Mouse (Mus musculus) erythroblast, embryonic 14.5 days (primary cell): ENCODE results near the gene Ppm1l. TPM values are rescaled to one million over a fixed set of nuclear protein-coding genes. Genes with fewer than 3 reads are reported as not detected.
A peak's percentile ranks its signal among the peaks of the same experiment; 100 is the strongest.

Experiments
- H3K27me3 ChIP-seq: 2 replicates; pipeline ENCODE4 v1.6.1; 2012; ENCODE audit warnings: inconsistent platforms; ENCODE audit not compliant: control insufficient read depth
- H3K36me3 ChIP-seq: 2 replicates; pipeline ENCODE4 v1.6.1; 2012; ENCODE audit warnings: mild to moderate bottlenecking, inconsistent platforms; ENCODE audit not compliant: control insufficient read depth
- H3K4me1 ChIP-seq: 2 replicates; pipeline ENCODE4 v1.6.1; 2012; ENCODE audit warnings: inconsistent platforms; ENCODE audit not compliant: control insufficient read depth
- H3K4me3 ChIP-seq: replicated peaks from 2 replicates; pipeline ENCODE3; 2012; ENCODE audit warnings: moderate library complexity, mild to moderate bottlenecking, inconsistent platforms
- H3K9me3 ChIP-seq: 2 replicates; pipeline ENCODE4 v1.6.1; 2012; ENCODE audit warnings: low read length, inconsistent platforms, mixed read lengths; ENCODE audit not compliant: control insufficient read depth
- GATA1 ChIP-seq: IDR thresholded peaks from 2 replicates; pipeline ENCODE4 v1.6.1; 2012; ENCODE audit warnings: low read length, inconsistent platforms, mixed read lengths
- TAL1 ChIP-seq: IDR thresholded peaks from 3 replicates; pipeline ENCODE4 v1.6.1; 2012; ENCODE audit warnings: low read length, inconsistent platforms, mixed read lengths
- polyA plus RNA-seq: library from polyadenylated mRNA; stranded (reverse); fragments of >175 nt; gene quantifications from 2 replicates; pipeline ENCODE4 v1.2.3, GENCODE M21; 2012

The Ppm1l gene
- polyA plus RNA-seq, 1 experiment: 0.28 TPM

DNA sequence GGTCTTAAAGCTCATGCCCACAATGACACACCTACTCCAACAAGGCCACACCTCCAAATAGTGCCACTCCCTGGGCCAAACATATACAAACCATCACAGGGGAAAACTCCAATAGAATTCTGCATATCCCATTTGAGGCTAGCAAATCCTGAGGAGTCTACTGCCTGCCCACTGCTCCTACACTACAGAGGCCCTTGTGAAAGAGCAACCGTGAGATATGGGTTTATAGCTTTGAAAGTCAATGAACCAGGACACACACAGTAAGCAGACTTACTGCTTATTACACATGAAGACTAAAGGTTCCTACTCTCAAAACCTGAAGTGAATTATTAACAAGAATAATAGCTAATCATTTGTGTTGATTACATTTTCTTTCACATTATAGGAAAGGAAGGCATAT is 267.1 kb downstream of the Ppm1l start:
- Histone ChIP-seq H3K4me1 (no peaks in the 10 kb centered on the region), H3K36me3 (no peaks in the 10 kb centered on the region), H3K4me3 (no peak overlapping the region), H3K9me3 (no peaks in the 10 kb centered on the region), H3K27me3 (no peaks in the 10 kb centered on the region)
- TF ChIP-seq GATA1: no peak
- no peak for TF ChIP-seq TAL1

DNA sequence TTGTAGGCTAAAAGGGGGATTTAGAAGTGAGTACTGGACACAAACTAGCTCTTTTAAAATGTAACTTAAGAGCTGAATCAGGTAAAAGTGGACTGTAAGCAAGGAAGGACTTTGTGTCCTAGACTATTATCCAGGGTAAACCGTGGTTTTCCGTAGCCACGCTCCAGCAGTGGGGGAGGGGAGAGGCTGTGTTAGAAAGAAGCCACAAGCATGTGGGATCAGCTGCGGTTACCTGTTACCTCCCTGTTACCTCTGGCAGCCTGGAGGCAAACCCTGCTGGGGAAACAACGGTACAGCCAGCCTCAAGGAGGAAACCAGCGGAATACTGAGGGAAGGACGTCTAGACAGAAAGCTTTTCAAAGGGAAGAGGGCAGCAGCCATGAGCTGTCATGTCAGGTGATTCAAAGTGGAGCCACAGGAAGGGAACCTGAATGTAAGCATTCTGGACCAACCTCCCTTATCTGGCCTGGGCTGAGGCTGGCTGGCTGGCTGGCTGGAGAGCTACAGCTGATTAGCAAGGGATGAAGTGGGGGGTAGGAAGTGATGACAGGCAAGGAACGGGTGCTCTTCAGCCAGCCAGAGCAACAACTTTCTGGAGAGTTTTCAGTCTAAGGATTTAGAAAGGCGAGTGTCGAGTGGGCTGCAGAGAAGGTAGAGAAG is 271.6 kb downstream of the Ppm1l start:
- TF ChIP-seq TAL1: no peak
- no peak for TF ChIP-seq GATA1
- H3K27me3 ChIP-seq: no peaks in the 10 kb centered on the region
- H3K4me3 ChIP-seq: no peak overlapping the region
- no peaks in the 10 kb centered on the region for H3K36me3 ChIP-seq
- H3K4me1 ChIP-seq: no peaks in the 10 kb centered on the region
- no peaks in the 10 kb centered on the region for H3K9me3 ChIP-seq

DNA sequence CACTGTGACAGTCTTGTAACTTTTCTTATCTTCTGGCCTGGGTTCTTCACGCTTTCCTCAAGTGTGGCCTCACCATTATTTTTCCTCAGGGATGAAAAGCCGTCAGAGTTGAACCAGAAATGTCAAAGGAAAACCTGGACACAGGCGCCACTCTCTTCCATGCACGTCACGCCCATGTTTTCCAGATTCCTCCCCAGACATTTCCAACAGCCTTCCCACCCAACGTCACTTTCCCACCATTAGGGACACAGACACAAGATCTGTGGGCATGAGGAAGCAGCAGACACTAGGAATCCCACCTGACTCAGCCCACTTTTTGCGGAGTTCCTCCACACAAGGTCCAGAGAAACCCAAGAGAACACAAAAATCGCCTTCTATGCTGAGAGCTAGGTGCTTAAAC is 276.8 kb downstream of the Ppm1l start:
- Histone ChIP-seq H3K4me3 (no peak overlapping the region), H3K4me1 (no peaks in the 10 kb centered on the region), H3K9me3 (no peaks in the 10 kb centered on the region), H3K27me3 (peaks cover 10% of the 10 kb centered on the region), H3K36me3 (no peaks in the 10 kb centered on the region)
- TF ChIP-seq GATA1 (no peak), TAL1 (no peak)

DNA sequence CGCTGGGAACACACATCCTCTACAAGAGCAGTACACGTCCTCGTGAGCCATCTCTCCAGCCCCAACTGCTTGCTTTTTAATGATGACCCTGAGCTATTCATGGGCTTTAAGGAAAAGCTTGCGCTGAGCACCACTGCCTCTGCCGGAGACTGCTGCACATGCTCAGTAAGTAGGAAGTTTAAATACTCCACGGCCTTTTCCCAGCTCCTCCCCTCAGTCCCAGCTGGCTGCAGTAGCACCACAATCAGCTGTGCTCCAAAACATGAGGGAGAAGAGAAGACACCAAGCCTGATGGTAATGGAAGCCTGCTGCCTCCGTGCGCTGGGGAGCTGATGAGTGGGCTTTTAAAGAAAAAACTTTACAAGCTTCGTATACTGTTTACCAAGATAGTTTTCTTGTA is 277.4 kb downstream of the Ppm1l start:
- Histone ChIP-seq H3K36me3 (no peaks in the 10 kb centered on the region), H3K9me3 (no peaks in the 10 kb centered on the region), H3K4me3 (no peak overlapping the region), H3K27me3 (peaks cover 17% of the 10 kb centered on the region), H3K4me1 (no peaks in the 10 kb centered on the region)
- no peak for TF ChIP-seq TAL1
- no peak for TF ChIP-seq GATA1

DNA sequence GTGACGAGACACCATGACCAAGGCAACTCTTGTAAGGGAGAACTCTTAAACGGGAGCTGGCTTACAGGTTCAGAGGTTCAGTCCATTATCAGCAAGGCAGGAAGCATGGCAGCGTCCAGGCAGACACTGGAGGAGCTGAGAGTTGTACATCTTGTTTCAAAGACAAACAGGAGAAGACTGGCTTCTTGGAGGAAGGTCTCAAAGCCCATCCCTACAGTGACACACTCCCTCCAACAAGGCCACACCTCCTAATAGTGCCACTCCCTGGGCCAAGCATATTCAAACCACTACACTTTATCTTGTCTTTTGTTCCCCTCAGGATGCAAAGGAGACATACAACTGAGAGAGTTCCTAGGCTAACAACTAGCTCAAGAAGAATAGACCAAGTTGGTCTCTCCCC is 279.5 kb downstream of the Ppm1l start:
- H3K27me3 ChIP-seq: peaks cover 27% of the 10 kb centered on the region
- TF ChIP-seq TAL1 (no peak), GATA1 (no peak)
- H3K4me1 ChIP-seq: no peaks in the 10 kb centered on the region
- H3K9me3 ChIP-seq: no peaks in the 10 kb centered on the region
- H3K4me3 ChIP-seq: no peak overlapping the region
- no peaks in the 10 kb centered on the region for H3K36me3 ChIP-seq

DNA sequence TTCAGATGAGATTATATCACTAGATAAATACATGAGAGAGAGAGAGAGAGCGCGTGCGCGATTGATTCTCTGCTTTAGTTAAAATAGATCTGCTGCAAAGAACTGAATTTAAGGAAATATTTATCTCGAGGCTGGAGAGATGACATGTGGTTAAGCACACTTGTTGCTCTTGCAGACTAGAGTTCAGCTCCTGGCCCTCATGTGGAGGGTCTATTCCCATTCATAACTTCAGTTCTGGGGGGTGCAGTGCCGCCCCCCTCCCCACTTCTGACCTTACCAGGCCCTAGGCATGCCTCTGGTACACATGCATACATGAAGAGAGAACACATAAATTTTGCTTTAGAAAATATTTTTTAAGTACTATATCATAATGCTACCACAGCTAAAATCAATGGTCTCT is 280.6 kb downstream of the Ppm1l start:
- Histone ChIP-seq H3K4me1 (no peaks in the 10 kb centered on the region), H3K36me3 (no peaks in the 10 kb centered on the region), H3K4me3 (no peak overlapping the region), H3K27me3 (peaks cover 27% of the 10 kb centered on the region), H3K9me3 (no peaks in the 10 kb centered on the region)
- TF ChIP-seq GATA1 (no peak), TAL1 (no peak)

DNA sequence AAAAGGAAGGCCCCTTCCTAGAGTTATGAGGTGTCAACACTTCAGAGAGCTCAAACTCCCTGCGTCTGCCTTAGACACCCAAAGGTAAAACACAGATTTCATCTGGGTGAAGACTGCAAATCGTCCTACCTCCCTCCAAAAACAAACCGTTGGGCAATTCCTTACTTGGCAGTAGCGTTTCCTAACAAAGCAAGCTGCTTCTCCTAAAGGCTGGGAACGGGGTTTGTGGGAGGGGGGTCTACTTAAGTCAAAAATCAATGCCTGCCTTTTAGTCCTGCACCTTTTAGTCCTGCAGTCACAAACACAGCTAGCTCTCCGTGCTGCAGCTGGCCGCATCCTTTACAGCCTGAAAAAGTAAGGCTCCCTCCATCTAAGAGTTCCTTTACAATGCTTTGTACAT is 281.2 kb downstream of the Ppm1l start:
- no peaks in the 10 kb centered on the region for H3K9me3 ChIP-seq
- H3K4me1 ChIP-seq: no peaks in the 10 kb centered on the region
- H3K36me3 ChIP-seq: no peaks in the 10 kb centered on the region
- TF ChIP-seq TAL1: no peak
- TF ChIP-seq GATA1: no peak
- no peak overlapping the region for H3K4me3 ChIP-seq
- H3K27me3 ChIP-seq: peaks cover 27% of the 10 kb centered on the region

DNA sequence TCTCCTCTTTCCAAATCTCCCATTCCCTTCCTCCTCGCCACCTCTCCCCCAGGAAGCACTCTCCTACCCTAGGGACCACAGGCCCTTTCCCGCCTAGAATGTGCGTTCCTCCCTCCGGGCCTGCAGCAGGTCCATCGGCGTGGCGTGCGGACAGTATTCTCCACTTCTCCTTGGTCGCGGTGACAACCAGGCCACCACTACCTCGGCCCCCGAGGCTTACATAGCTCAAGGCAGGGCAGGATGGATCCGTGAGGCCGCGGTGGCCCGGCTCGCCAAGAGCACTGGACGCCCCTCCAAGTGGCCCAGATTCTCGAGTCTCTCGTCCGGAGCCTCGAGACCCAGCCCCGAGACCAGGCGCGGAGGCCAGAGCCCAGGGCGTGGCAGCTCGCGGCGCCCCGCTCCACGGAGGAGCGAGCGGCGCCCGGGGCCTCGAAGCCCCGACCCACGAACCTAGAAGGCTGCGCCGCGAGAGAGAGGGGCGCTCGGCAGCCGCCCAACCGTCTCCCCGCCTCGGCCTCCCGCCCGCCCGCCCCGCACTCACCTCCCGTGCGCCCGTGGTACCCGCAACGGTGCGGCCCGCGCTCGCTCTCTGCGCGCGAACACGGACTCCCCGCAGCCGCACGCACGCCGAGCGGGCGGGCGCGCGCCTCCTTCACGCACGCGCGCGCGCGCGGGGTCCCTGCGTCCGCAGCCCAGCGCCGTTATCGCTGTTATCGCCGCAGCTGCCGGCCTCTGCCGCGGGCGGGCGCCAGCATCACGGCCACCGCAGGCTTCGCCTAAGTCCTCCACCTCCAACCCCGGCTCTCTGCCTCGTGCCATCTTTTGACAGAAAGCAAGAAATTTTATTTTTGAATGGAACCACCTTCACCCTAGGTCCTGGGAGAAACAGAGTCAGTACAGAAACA is 281.9 kb downstream of the Ppm1l start, which contains the start of gene B3galnt1:
B3galnt1 (minus strand) TSS at position 700 of the 905 bp plus-strand sequence.
- Histone ChIP-seq H3K4me1 (no peaks in the 10 kb centered on the region), H3K9me3 (no peaks in the 10 kb centered on the region), H3K36me3 (no peaks in the 10 kb centered on the region), H3K4me3 (peak within 1 kb of the TSS; percentile 47), H3K27me3 (peaks cover 27% of the 10 kb centered on the region)
- TF ChIP-seq GATA1 (no peak), TAL1 (no peak)

DNA sequence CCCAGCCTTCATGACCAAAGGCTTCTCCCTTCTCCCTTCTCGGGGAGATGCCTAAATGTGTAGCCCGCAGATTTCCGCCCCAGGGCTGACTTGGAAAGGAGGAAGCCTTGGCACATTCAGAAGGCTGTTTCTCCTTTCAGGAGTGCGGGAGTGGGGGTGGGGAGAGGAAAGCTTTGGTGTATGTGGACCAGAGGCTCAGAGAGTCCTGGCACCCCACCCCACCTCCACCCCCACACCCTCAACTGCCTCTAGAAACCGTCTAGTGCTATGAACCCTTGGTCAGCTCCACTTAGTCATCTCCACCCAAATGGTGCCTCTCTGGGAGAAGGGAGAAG is 282.5 kb downstream of the Ppm1l start:
- no peaks in the 10 kb centered on the region for H3K9me3 ChIP-seq
- no peak for TF ChIP-seq TAL1
- no peak for TF ChIP-seq GATA1
- no peaks in the 10 kb centered on the region for H3K4me1 ChIP-seq
- no peaks in the 10 kb centered on the region for H3K36me3 ChIP-seq
- H3K4me3 ChIP-seq: no peak overlapping the region
- H3K27me3 ChIP-seq: peaks cover 27% of the 10 kb centered on the region

DNA sequence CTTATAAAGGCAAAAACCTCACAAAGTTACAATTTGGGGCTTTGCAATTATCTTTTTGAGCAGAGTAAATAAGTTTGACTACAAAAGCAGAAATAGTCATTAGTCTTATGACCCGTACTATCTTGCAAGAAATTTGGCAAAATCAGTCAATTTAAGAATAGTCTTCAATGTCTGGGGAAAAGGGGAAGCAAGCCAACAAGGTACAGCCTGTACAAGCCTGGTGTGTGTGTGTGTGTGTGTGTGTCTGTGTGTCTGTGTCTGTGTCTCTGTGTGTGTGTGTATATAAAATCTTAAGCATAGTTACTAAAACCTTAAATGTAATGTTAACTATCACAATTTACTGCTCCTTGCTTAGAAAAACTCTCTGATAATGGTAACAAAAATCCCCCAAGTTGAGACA is 290.3 kb downstream of the Ppm1l start:
- Histone ChIP-seq H3K9me3 (no peaks in the 10 kb centered on the region), H3K4me1 (no peaks in the 10 kb centered on the region), H3K4me3 (no peak overlapping the region), H3K27me3 (no peaks in the 10 kb centered on the region), H3K36me3 (no peaks in the 10 kb centered on the region)
- no peak for TF ChIP-seq GATA1
- TF ChIP-seq TAL1: no peak
